Mouse (Mus musculus) megakaryocyte progenitor cell, adult 5-6 weeks (primary cell): ENCODE measurements at regions not wholly inside any gene's neighbourhood (a gene's known extent, or its start where the extent isn't known, plus 50 kb on each side); places are given as distances from the start of the nearest gene placed in this dataset.
A peak's percentile ranks its signal among the peaks of the same experiment; 100 is the strongest.

ENCODE experiments used
- ATAC-seq: replicated peaks from 2 replicates; pipeline ENCODE4 v1.8.0; 2016; ENCODE audit warnings: mild to moderate bottlenecking, moderate TSS enrichment, inconsistent platforms; ENCODE audit not compliant: poor library complexity

- ATAC-seq, result no peak
Measured at GRCm38 (mm10) chr4:54027565-54028237, 201.9 kb downstream of the Tmem38b start.

GRCm38 (mm10) chr4:54045258-54046029 lies 219.6 kb downstream of the Tmem38b start:
- ATAC-seq, result no peak

GRCm38 (mm10) chr4:54064331-54064730 lies 238.5 kb downstream of the Tmem38b start:
- ATAC-seq, result no peak

- no peak for ATAC-seq
Measured at GRCm38 (mm10) chr4:54071951-54072350, 246.1 kb downstream of the Tmem38b start.

GRCm38 (mm10) chr4:54072482-54072881 lies 246.6 kb downstream of the Tmem38b start:
- no peak for ATAC-seq

GRCm38 (mm10) chr4:54072932-54073331 lies 247.1 kb downstream of the Tmem38b start:
- no peak for ATAC-seq

- ATAC-seq, result no peak
Measured at GRCm38 (mm10) chr4:54073483-54073882, 247.6 kb downstream of the Tmem38b start.

- ATAC-seq, result no peak
Measured at GRCm38 (mm10) chr4:54074226-54074625, 248.4 kb downstream of the Tmem38b start.

- ATAC-seq, result no peak
Measured at GRCm38 (mm10) chr4:54080526-54080925, 254.7 kb downstream of the Tmem38b start.

- no peak for ATAC-seq
Measured at GRCm38 (mm10) chr4:54081411-54081810, 255.6 kb downstream of the Tmem38b start.

GRCm38 (mm10) chr4:54084747-54085146 lies 258.9 kb downstream of the Tmem38b start:
- no peak for ATAC-seq

GRCm38 (mm10) chr4:54094285-54094997 lies 268.6 kb downstream of the Tmem38b start:
- ATAC-seq, result peak; percentile 57

- ATAC-seq, result no peak
Measured at GRCm38 (mm10) chr4:54095200-54095930, 269.5 kb downstream of the Tmem38b start.

GRCm38 (mm10) chr4:54097543-54097942 lies 271.7 kb downstream of the Tmem38b start:
- no peak for ATAC-seq

- ATAC-seq, result no peak
Measured at GRCm38 (mm10) chr4:54100282-54100681, 274.4 kb downstream of the Tmem38b start.

GRCm38 (mm10) chr4:54106976-54107375 lies 281.1 kb downstream of the Tmem38b start:
- no peak for ATAC-seq

- ATAC-seq, result no peak
Measured at GRCm38 (mm10) chr4:54116310-54116709, 290.5 kb downstream of the Tmem38b start.

GRCm38 (mm10) chr4:54118179-54118846 lies 292.5 kb downstream of the Tmem38b start:
- no peak for ATAC-seq

GRCm38 (mm10) chr4:54128717-54129698 lies 303.2 kb downstream of the Tmem38b start:
- peak; percentile 71 for ATAC-seq
